In the genomic region with DNA sequence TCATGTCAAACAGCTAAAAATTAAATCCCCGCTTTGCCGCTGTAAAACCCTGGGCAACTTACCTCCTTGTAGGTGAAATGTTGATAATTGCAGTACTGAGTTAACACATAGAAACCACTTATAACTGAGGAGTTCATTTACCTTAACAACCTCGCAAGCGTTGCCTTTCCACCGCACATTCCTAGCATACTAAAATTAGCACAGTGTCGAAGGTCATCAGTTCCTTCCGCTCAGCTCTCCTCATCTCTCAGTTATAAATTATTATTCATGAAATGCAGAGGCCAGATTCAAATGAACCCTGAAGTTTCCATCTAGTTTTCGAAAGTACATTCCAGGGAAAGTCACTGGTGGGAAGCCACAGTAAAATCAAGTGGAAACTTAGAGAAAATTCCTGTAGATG, we compare ENCODE assay signal across 27 mouse cellular contexts.
A peak's percentile ranks its signal among the peaks of the same experiment; 100 is the strongest.
DNase-seq lines count a peak whose midpoint lies in the region; ATAC-seq and TF ChIP-seq lines count a peak whose summit lies in the region.
"Had no signal": no experiment of that assay in that cellular context is flagged by ENCODE, and none has a peak within 500 bp of the region (broad histone marks: within the 10 kb centered on the region; RNA-seq: fewer than 3 reads in every experiment).

No protein-coding gene starts in this region.

- TF ChIP-seq POLR2A in lung, adult 2 months (IDR thresholded peaks at IDR 0.05; ENCODE audit: borderline replicate concordance, extremely low read depth, low read depth, low read length): no peak

- no peak overlapping the region for H3K4me3 ChIP-seq in lung, embryonic 14.5 days (ENCODE audit: low read depth, low read length)
- no peak overlapping the region for H3K4me3 ChIP-seq in lung, adult 2 months (replicated peaks; ENCODE audit: extremely low read depth, low read depth, low read length)
- H3K4me3 ChIP-seq in forebrain, embryonic 10.5 days: no peak overlapping the region
- H3K4me3 ChIP-seq: embryonic facial prominence, embryonic 13.5 days; erythroblast, embryonic 14.5 days; forebrain, embryonic 12.5 days; heart, embryonic 13.5 days; intestine, embryonic 15.5 days; lung, embryonic 15.5 days had no signal

- no peak overlapping the region for H3K27ac ChIP-seq in lung, embryonic 14.5 days (ENCODE audit: low read depth)
- H3K27ac ChIP-seq in forebrain, embryonic 10.5 days: no peak overlapping the region
- H3K27ac ChIP-seq: embryonic facial prominence, embryonic 13.5 days; forebrain, embryonic 12.5 days; heart, embryonic 13.5 days; hindbrain, postnatal 0 days; intestine, embryonic 15.5 days; liver, embryonic 14.5 days; lung, embryonic 15.5 days had no signal

- no peak overlapping the region for H3K4me2 ChIP-seq in lung, embryonic 14.5 days
- H3K4me2 ChIP-seq: embryonic facial prominence, embryonic 13.5 days; forebrain, embryonic 12.5 days; heart, embryonic 13.5 days; intestine, embryonic 15.5 days; lung, embryonic 15.5 days; midbrain, embryonic 11.5 days had no signal

- no peaks in the 10 kb centered on the region for H3K27me3 ChIP-seq in lung, embryonic 14.5 days (ENCODE audit: insufficient read depth, low read length)
- no peaks in the 10 kb centered on the region for H3K27me3 ChIP-seq in forebrain, embryonic 10.5 days (ENCODE audit: poor library complexity, severe bottlenecking)
- H3K27me3 ChIP-seq: CH12.LX; embryonic facial prominence, embryonic 13.5 days; forebrain, embryonic 12.5 days; heart, embryonic 13.5 days; intestine, embryonic 15.5 days; lung, embryonic 15.5 days had no signal

- TF ChIP-seq CTCF in lung, embryonic 14.5 days (IDR thresholded peaks at IDR 0.05; ENCODE audit: low read depth): no peak
- TF ChIP-seq CTCF in lung, adult 2 months (IDR thresholded peaks at IDR 0.05; ENCODE audit: insufficient read depth, low read length): no peak

- peak; percentile 60 for DNase-seq in embryo, embryonic 10 days (ENCODE audit: low spot score)
- no peak for DNase-seq in embryo, embryonic 9.5 days (ENCODE audit: extremely low spot score)
- DNase-seq in lung, embryonic 14.5 days: peak; percentile 27
- no peak for DNase-seq in lung, adult 2 months
- peak; percentile 26 to 56 for DNase-seq in kidney, adult 8-10 months
- peak; percentile 31 to 36 for DNase-seq in kidney, postnatal 25 days
- DNase-seq in forebrain, embryonic 10.5 days (ENCODE audit: extremely low spot score, low spot score): no peak
- DNase-seq in adrenal gland, postnatal 10 days: no peak
- DNase-seq: adrenal gland, adult 8-10 months; cerebellum, adult 11 months; cerebellum, adult 9-11 months; gastrocnemius, postnatal 10 days; heart, postnatal 10 days; liver; spleen, adult 18-20 months; thymus, postnatal 14 days had no signal

- no peak overlapping the region for H3K9ac ChIP-seq in lung, embryonic 14.5 days
- H3K9ac ChIP-seq: embryonic facial prominence, embryonic 13.5 days; forebrain, embryonic 12.5 days; heart, embryonic 13.5 days; intestine, embryonic 15.5 days; liver, embryonic 14.5 days; lung, embryonic 15.5 days had no signal

- H3K9me3 ChIP-seq in lung, embryonic 14.5 days (ENCODE audit: low read depth, low read length): no peaks in the 10 kb centered on the region
- no peaks in the 10 kb centered on the region for H3K9me3 ChIP-seq in forebrain, embryonic 10.5 days
- H3K9me3 ChIP-seq: embryonic facial prominence, embryonic 13.5 days; forebrain, embryonic 12.5 days; heart, embryonic 13.5 days; intestine, embryonic 15.5 days; lung, embryonic 15.5 days had no signal

- H3K4me1 ChIP-seq in lung, embryonic 14.5 days (ENCODE audit: insufficient read depth): no peaks in the 10 kb centered on the region
- H3K4me1 ChIP-seq in lung, adult 2 months (ENCODE audit: control insufficient read depth, insufficient read depth, low read length): no peaks in the 10 kb centered on the region
- peaks cover 28% of the 10 kb centered on the region for H3K4me1 ChIP-seq in forebrain, embryonic 10.5 days
- H3K4me1 ChIP-seq: intestine, embryonic 15.5 days; lung, embryonic 15.5 days had no signal

- 46% methylated on average over 8 of the region's 8 CpGs for WGBS in lung, embryonic 14.5 days
- WGBS in lung, adult 2 months: 43% methylated on average over 8 of the region's 8 CpGs
- 82% methylated on average over 8 of the region's 8 CpGs for WGBS in forebrain, embryonic 10.5 days

- no peaks in the 10 kb centered on the region for H3K36me3 ChIP-seq in lung, embryonic 14.5 days (ENCODE audit: insufficient read depth)
- no peaks in the 10 kb centered on the region for H3K36me3 ChIP-seq in forebrain, embryonic 10.5 days (replicated peaks)
- H3K36me3 ChIP-seq: embryonic facial prominence, embryonic 13.5 days; forebrain, embryonic 12.5 days; heart, embryonic 13.5 days; intestine, embryonic 15.5 days; lung, embryonic 15.5 days had no signal

- ATAC-seq in lung, embryonic 14.5 days (ENCODE audit: insufficient read depth): no peak
- ATAC-seq: hindbrain, postnatal 0 days; intestine, embryonic 15.5 days; midbrain, embryonic 16.5 days had no signal

Comparison
In these comparisons a context has a peak if more than half of its experiments do, and no peak if none do; other contexts are left out.
1. DNase-seq: peak in embryo, embryonic 10 days (single experiment), lung, embryonic 14.5 days (single experiment), kidney, adult 8-10 months (2 of 2) and kidney, postnatal 25 days (2 of 2); none in embryo, embryonic 9.5 days (single experiment), lung, adult 2 months (single experiment), forebrain, embryonic 10.5 days (single experiment) and adrenal gland, postnatal 10 days (single experiment).